Mouse (Mus musculus): ENCODE measurements around the gene Chfr. TPM values are rescaled to one million over a fixed set of nuclear protein-coding genes. Genes with fewer than 3 reads are reported as not detected.

The Chfr gene
- total RNA-seq, 2 experiments from 2014 or later = 12.3 to 14.1 TPM

Other genes starting within 250 kb of the Chfr start
- 1 to 10 TPM; 4.1 to 9.0 TPM for gene Gm15446, start 212.4 kb upstream of the Chfr start, total RNA-seq (2021)
- gene Zfp932, start 139.3 kb upstream of the Chfr start, total RNA-seq (2021) = 1 to 10 TPM; 5.7 to 6.2 TPM
- 1 to 10 TPM; 2.1 to 2.6 TPM for gene Gm17655, start 63.3 kb upstream of the Chfr start, total RNA-seq (2021)
- under 1 TPM; 0.07 to 0.23 TPM for gene Gm35315, start 41.4 kb upstream of the Chfr start, total RNA-seq (2021)
- gene Plcxd1, start 35.9 kb upstream of the Chfr start, total RNA-seq (2021) = not detected
- 10 to 100 TPM; 13.6 to 14.3 TPM for gene Gtpbp6, start 27.6 kb upstream of the Chfr start, total RNA-seq (2021)
- 1 to 10 TPM; 3.0 to 3.2 TPM for gene Zfp605, start 25.8 kb upstream of the Chfr start, total RNA-seq (2021)
- gene Golga3, start 40.9 kb downstream of the Chfr start, total RNA-seq (2021) = 10 to 100 TPM; 36.4 to 39.9 TPM
- gene Ankle2, start 95.2 kb downstream of the Chfr start, total RNA-seq (2021) = 10 to 100 TPM; 22.3 to 24.8 TPM
- 10 to 100 TPM; 23.1 to 27.3 TPM for gene Pgam5, start 134.1 kb downstream of the Chfr start, total RNA-seq (2021)
- gene Pxmp2, start 150.3 kb downstream of the Chfr start, total RNA-seq (2021) = 10 to 100 TPM; 31.8 to 48.6 TPM
- gene Pole, start 150.5 kb downstream of the Chfr start, total RNA-seq (2021) = 1 to 10 TPM in 1 of 2 experiments, under 1 TPM in 1; 0.84 to 2.7 TPM
- gene P2rx2, start 207.4 kb downstream of the Chfr start, total RNA-seq (2021) = not detected
- gene Lrcol1, start 208.9 kb downstream of the Chfr start, total RNA-seq (2021) = not detected